Mouse (Mus musculus) hindbrain, postnatal 0 days (tissue): ENCODE measurements around the gene Slfn3. TPM values are rescaled to one million over a fixed set of nuclear protein-coding genes. Genes with fewer than 3 reads are reported as not detected.
A peak's percentile ranks its signal among the peaks of the same experiment; 100 is the strongest.
"Not testable (repeated sequence)": the region's sequence is repeated elsewhere in the genome, so short reads cannot be mapped to it uniquely, and the experiment has no call there.

Source experiments
- ATAC-seq: fragments of 200-750 bp; cut with Nextera tagmentation; 2 replicates; pipeline ENCODE4 v1.8.0; 2017; ENCODE audit warnings: mild to moderate bottlenecking, moderate TSS enrichment, moderate library complexity
- DNase-seq: peaks from one replicate; pipeline ENCODE4 v3.0.0-alpha.2; 2015; ENCODE audit warnings: low spot score
- H3K27ac ChIP-seq: fragments of 300-500 bp; sonication (generic); 2 replicates; pipeline ENCODE4 v1.5.1; 2014; ENCODE audit warnings: mild to moderate bottlenecking
- H3K27me3 ChIP-seq: fragments of 300-500 bp; sonication (generic); 2 replicates; pipeline ENCODE4 v1.6.1; 2014; ENCODE audit warnings: low read length, mixed read lengths; ENCODE audit not compliant: insufficient read depth
- H3K36me3 ChIP-seq: fragments of 300-500 bp; sonication (generic); 2 replicates; pipeline ENCODE4 v1.6.1; 2014; ENCODE audit warnings: low read length, mixed read lengths; ENCODE audit not compliant: insufficient read depth
- H3K4me1 ChIP-seq: fragments of 300-500 bp; sonication (generic); 2 replicates; pipeline ENCODE4 v1.6.1; 2014; ENCODE audit warnings: antibody characterized with exemption, low read length, mixed read lengths; ENCODE audit not compliant: insufficient read depth
- H3K4me2 ChIP-seq: fragments of 300-500 bp; sonication (generic); 2 replicates; pipeline ENCODE4 v1.6.1; 2014; ENCODE audit warnings: low read depth, mild to moderate bottlenecking, low read length, moderate library complexity, mixed read lengths
- H3K4me3 ChIP-seq: fragments of 300-500 bp; sonication (generic); 2 replicates; pipeline ENCODE4 v1.5.1; 2014; ENCODE audit warnings: low read length
- H3K9ac ChIP-seq: fragments of 300-500 bp; sonication (generic); replicated peaks from 2 replicates; pipeline ENCODE4 v1.6.1; 2014; ENCODE audit warnings: mild to moderate bottlenecking, low read length, moderate library complexity, mixed read lengths
- H3K9me3 ChIP-seq: fragments of 300-500 bp; sonication (generic); 2 replicates; pipeline ENCODE4 v1.6.1; 2016; ENCODE audit warnings: low read length, mixed read lengths
- CTCF ChIP-seq: IDR thresholded peaks from 2 replicates; pipeline ENCODE4 v1.5.1; 2016; ENCODE audit warnings: antibody characterized with exemption, control low read depth, low read depth
- WGBS: fragments of 180-500 bp; shearing (Covaris S2); extraction: QIAGEN DNeasy Blood & Tissue Kit; methylation state at CpG from one replicate; pipeline ENCODE4 v1.1.7; 2014; 5-methylcytosine and 5-hydroxymethylcytosine counted together
- polyA plus RNA-seq: library from polyadenylated mRNA; unstranded; fragments of >200 nt; fragmentation: Nextera tagmentation; extraction: Ambion mirVana; gene quantifications from 2 replicates; pipeline ENCODE4 v1.2.1, GENCODE M21; 2015
- total RNA-seq: library from RNA; depleted of rRNA; stranded (reverse); fragments of >200 nt; gene quantifications from 2 replicates; pipeline ENCODE4 v1.2.3, GENCODE M21; 2014; rRNA removed

The Slfn3 gene
- total RNA-seq (0.26 TPM in 1 of 2 replicates, not detected in the other), polyA plus RNA-seq (0.23 TPM in 2 replicates)

- WGBS: 73% methylated on average over 12 of the region's 12 CpGs
- DNase-seq: no peak
- Histone ChIP-seq H3K9me3 (no peaks in the 10 kb centered on the region), H3K27ac (no peak within 1 kb of the TSS), H3K4me3 (no peak within 1 kb of the TSS), H3K36me3 (no peaks in the 10 kb centered on the region), H3K27me3 (no peaks in the 10 kb centered on the region), H3K4me2 (no peak within 1 kb of the TSS), H3K9ac (no peak within 1 kb of the TSS), H3K4me1 (no peaks in the 10 kb centered on the region)
- TF ChIP-seq CTCF: no peak
- no peak for ATAC-seq
Observed at GRCm38 (mm10) chr11:83191134-83191893, at the start of gene Slfn3. Gene Slfn3 (plus strand): TSS chr11:83191330.

- not testable (repeated sequence) for H3K4me2 ChIP-seq, H3K9me3 ChIP-seq, H3K4me1 ChIP-seq, H3K27ac ChIP-seq, ATAC-seq, H3K4me3 ChIP-seq, H3K9ac ChIP-seq, H3K36me3 ChIP-seq, DNase-seq, H3K27me3 ChIP-seq
- WGBS: no CpG with 5 or more reads among the region's 1 CpGs
Observed at GRCm38 (mm10) chr11:83148939-83149338, 42.2 kb upstream of the Slfn3 start.

- no peak within 1 kb of the TSS for H3K4me3 ChIP-seq
- ATAC-seq: no peak
- H3K4me2 ChIP-seq: no peak within 1 kb of the TSS
- H3K27ac ChIP-seq: no peak within 1 kb of the TSS
- H3K9ac ChIP-seq: no peak within 1 kb of the TSS
- H3K36me3 ChIP-seq: no peaks in the 10 kb centered on the region
- no peaks in the 10 kb centered on the region for H3K27me3 ChIP-seq
- H3K9me3 ChIP-seq: no peaks in the 10 kb centered on the region
- H3K4me1 ChIP-seq: no peaks in the 10 kb centered on the region
- no peak for TF ChIP-seq CTCF
- no peak for DNase-seq
- WGBS: 86% methylated on average over 12 of the region's 12 CpGs
Observed at GRCm38 (mm10) chr11:83174948-83175539, 16.1 kb upstream of the Slfn3 start, which contains the start of gene Slfn4. Gene Slfn4 (plus strand): TSS chr11:83175186.

GRCm38 (mm10) chr11:83192001-83192400, 871 bp downstream of the Slfn3 start:
- Histone ChIP-seq H3K9me3 (no peaks in the 10 kb centered on the region), H3K4me1 (no peaks in the 10 kb centered on the region), H3K9ac (no peak overlapping the region), H3K27ac (no peak overlapping the region), H3K36me3 (no peaks in the 10 kb centered on the region), H3K4me3 (no peak overlapping the region), H3K27me3 (no peaks in the 10 kb centered on the region), H3K4me2 (no peak overlapping the region)
- TF ChIP-seq CTCF: peak; percentile 84
- 60% methylated on average over 3 of the region's 3 CpGs for WGBS
- ATAC-seq: no peak
- peak; percentile 71 for DNase-seq

GRCm38 (mm10) chr11:83205002-83205401, 13.9 kb downstream of the Slfn3 start:
- no peak for TF ChIP-seq CTCF
- Histone ChIP-seq H3K4me1 (no peaks in the 10 kb centered on the region), H3K9ac (no peak overlapping the region), H3K4me3 (no peak overlapping the region), H3K27me3 (no peaks in the 10 kb centered on the region), H3K4me2 (no peak overlapping the region), H3K27ac (no peak overlapping the region), H3K36me3 (no peaks in the 10 kb centered on the region), H3K9me3 (no peaks in the 10 kb centered on the region)
- DNase-seq: no peak
- ATAC-seq: no peak

GRCm38 (mm10) chr11:83216119-83216518, 25.0 kb downstream of the Slfn3 start:
- ATAC-seq: no peak

GRCm38 (mm10) chr11:83221328-83221877, 30.3 kb downstream of the Slfn3 start:
- no peak overlapping the region for H3K4me2 ChIP-seq
- H3K27ac ChIP-seq: no peak overlapping the region
- no peak for TF ChIP-seq CTCF
- H3K4me1 ChIP-seq: no peaks in the 10 kb centered on the region
- no peak overlapping the region for H3K4me3 ChIP-seq
- ATAC-seq (no peak), DNase-seq (no peak)
- no peaks in the 10 kb centered on the region for H3K36me3 ChIP-seq
- no peaks in the 10 kb centered on the region for H3K9me3 ChIP-seq
- no peak overlapping the region for H3K9ac ChIP-seq
- H3K27me3 ChIP-seq: no peaks in the 10 kb centered on the region
- 84% methylated on average over 1 of the region's 1 CpGs for WGBS

More at GRCm38 (mm10) chr11:83216119-83216518, 25.0 kb downstream of the Slfn3 start:
- no peak overlapping the region for H3K4me2 ChIP-seq
- H3K9ac ChIP-seq: no peak overlapping the region
- no peaks in the 10 kb centered on the region for H3K27me3 ChIP-seq
- 92% methylated on average over 1 of the region's 1 CpGs for WGBS
- DNase-seq: no peak
- H3K27ac ChIP-seq: no peak overlapping the region
- no peaks in the 10 kb centered on the region for H3K36me3 ChIP-seq
- H3K4me1 ChIP-seq: no peaks in the 10 kb centered on the region
- no peaks in the 10 kb centered on the region for H3K9me3 ChIP-seq
- no peak overlapping the region for H3K4me3 ChIP-seq
- no peak for TF ChIP-seq CTCF
